Mouse (Mus musculus): Measurements from ENCODE around the gene Rhot2.

Rhot2 gene

GRCm38 (mm10) chr17:25844396-25844901 lies at the start of gene Rhot2:
TSS of gene Rhot2 (minus strand) at chr17:25844851.
- DNase-seq (ENCODE audit: inconsistent age in 2 of 2, low spot score in 1 of 2) = peak; percentile 96 to 98

- DNase-seq (ENCODE audit: inconsistent age in 2 of 2, low spot score in 1 of 2) = peak; percentile 78 to 92
Measured at GRCm38 (mm10) chr17:25893975-25894617, 49.4 kb upstream of the Rhot2 start.

- DNase-seq (ENCODE audit: inconsistent age in 2 of 2, low spot score in 1 of 2) = no peak
Measured at GRCm38 (mm10) chr17:25888837-25889236, 44.2 kb upstream of the Rhot2 start.

GRCm38 (mm10) chr17:25887467-25887866 lies 42.8 kb upstream of the Rhot2 start:
- no peak for DNase-seq (ENCODE audit: inconsistent age in 2 of 2, low spot score in 1 of 2)

- no peak for DNase-seq (ENCODE audit: inconsistent age in 2 of 2, low spot score in 1 of 2)
Measured at GRCm38 (mm10) chr17:25886806-25887205, 42.2 kb upstream of the Rhot2 start.

- peak in 1 of 2 experiments; percentile 58 for DNase-seq (ENCODE audit: inconsistent age in 2 of 2, low spot score in 1 of 2)
Measured at GRCm38 (mm10) chr17:25885636-25886035, 41.0 kb upstream of the Rhot2 start.

GRCm38 (mm10) chr17:25883824-25884223 lies 39.2 kb upstream of the Rhot2 start:
- DNase-seq (ENCODE audit: inconsistent age in 2 of 2, low spot score in 1 of 2) = no peak

GRCm38 (mm10) chr17:25883268-25883667 lies 38.6 kb upstream of the Rhot2 start:
- no peak for DNase-seq (ENCODE audit: inconsistent age in 2 of 2, low spot score in 1 of 2)

- DNase-seq (ENCODE audit: inconsistent age in 2 of 2, low spot score in 1 of 2) = peak; percentile 52 to 64
Measured at GRCm38 (mm10) chr17:25882306-25882705, 37.7 kb upstream of the Rhot2 start.

- peak in 1 of 2 experiments; percentile 47 for DNase-seq (ENCODE audit: inconsistent age in 2 of 2, low spot score in 1 of 2)
Measured at GRCm38 (mm10) chr17:25881691-25882090, 37.0 kb upstream of the Rhot2 start.

GRCm38 (mm10) chr17:25880913-25881641 lies 36.4 kb upstream of the Rhot2 start:
- DNase-seq (ENCODE audit: inconsistent age in 2 of 2, low spot score in 1 of 2) = peak in 1 of 2 experiments; percentile 65

GRCm38 (mm10) chr17:25880196-25880910 lies 35.7 kb upstream of the Rhot2 start, which contains the start of gene Wfikkn1:
TSS of gene Wfikkn1 (minus strand) at chr17:25880858.
- peak in 1 of 2 experiments; percentile 35 for DNase-seq (ENCODE audit: inconsistent age in 2 of 2, low spot score in 1 of 2)

GRCm38 (mm10) chr17:25879750-25880149 lies 35.1 kb upstream of the Rhot2 start:
- no peak for DNase-seq (ENCODE audit: inconsistent age in 2 of 2, low spot score in 1 of 2)

GRCm38 (mm10) chr17:25879261-25879660 lies 34.6 kb upstream of the Rhot2 start:
- peak; percentile 61 to 83 for DNase-seq (ENCODE audit: inconsistent age in 2 of 2, low spot score in 1 of 2)

GRCm38 (mm10) chr17:25878611-25879180 lies 34.0 kb upstream of the Rhot2 start:
- DNase-seq (ENCODE audit: inconsistent age in 2 of 2, low spot score in 1 of 2) = no peak

GRCm38 (mm10) chr17:25877741-25878610 lies 33.3 kb upstream of the Rhot2 start:
- peak; percentile 35 to 54 for DNase-seq (ENCODE audit: inconsistent age in 2 of 2, low spot score in 1 of 2)

- DNase-seq (ENCODE audit: inconsistent age in 2 of 2, low spot score in 1 of 2) = peak in 1 of 2 experiments; percentile 40
Measured at GRCm38 (mm10) chr17:25877025-25877424, 32.4 kb upstream of the Rhot2 start.

- DNase-seq (ENCODE audit: inconsistent age in 2 of 2, low spot score in 1 of 2) = peak; percentile 41 to 53
Measured at GRCm38 (mm10) chr17:25876347-25876915, 31.8 kb upstream of the Rhot2 start.
